Mouse (Mus musculus): ENCODE results near the gene Tmem211. TPM values are rescaled to one million over a fixed set of nuclear protein-coding genes. Genes with fewer than 3 reads are reported as not detected.

Tmem211 gene
- total RNA-seq, 2 experiments from 2014 or later, result not detected

DNA sequence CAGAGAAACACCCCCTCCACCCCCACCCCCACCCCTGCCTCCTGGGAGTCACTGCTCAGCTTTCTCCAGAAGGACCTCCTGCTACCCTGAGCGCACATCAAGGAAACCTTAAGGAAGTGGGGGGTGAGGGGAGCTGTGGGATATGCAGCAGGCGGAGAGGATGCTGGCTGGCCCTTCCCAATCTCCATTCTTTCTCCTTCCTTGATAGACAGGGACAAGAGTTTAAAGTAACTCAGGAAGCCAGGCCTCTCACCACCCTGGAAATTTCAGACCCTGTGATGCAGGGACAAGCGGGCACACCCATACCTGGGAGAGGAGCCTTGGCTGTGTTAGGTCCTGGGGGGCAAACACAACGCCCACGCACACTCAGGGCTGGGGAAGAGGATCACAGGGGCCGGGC is 16.4 kb upstream of the Tmem211 start:
- intact Hi-C loops (cut with DNase I; ENCODE audit: low total_unique reads), result no loop called here
- no peak for DNase-seq

DNA sequence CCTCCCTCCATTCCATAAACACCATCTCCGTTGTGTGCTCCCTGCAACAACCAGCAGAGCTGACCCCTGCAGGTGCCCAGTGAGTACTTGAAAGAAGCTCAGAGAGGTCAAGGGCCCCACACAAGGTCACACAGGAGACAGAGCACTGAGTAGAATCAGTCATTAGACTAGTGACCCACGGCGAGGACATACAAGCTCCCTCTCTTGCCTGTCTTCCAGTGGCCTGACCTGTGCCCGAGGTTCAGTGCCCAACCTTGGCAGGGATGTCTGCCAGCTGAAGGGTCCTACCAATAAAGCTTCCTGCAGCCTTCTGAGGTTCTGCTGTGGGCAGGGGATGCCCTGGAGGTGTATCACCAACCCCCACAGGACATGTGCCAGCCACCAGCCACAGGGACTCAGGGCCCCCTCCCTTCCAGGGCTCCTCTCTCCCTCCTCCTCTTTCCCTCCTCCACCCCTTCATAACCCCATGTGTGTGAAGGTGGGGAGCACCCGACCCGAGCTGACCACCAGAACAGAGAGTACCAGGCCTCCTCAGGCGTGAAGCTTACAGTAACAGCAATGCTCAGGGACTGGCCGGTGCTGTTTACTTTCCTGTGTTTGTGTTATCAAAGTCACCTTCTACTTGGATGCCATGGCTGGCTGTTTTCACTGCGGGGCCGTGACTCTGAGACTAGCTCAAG is 14.4 kb upstream of the Tmem211 start:
- DNase-seq, result no peak
- intact Hi-C loops (cut with DNase I; ENCODE audit: low total_unique reads), result no loop called here

- DNase-seq, result no peak
- intact Hi-C loops (cut with DNase I; ENCODE audit: low total_unique reads), result no loop called here
These were observed 12.7 kb upstream of the Tmem211 start for GRCm38 (mm10) chr5:113214041-113214440.

- intact Hi-C loops (cut with DNase I; ENCODE audit: low total_unique reads), result no loop called here
- DNase-seq, result peak; percentile 65
These were observed 12.3 kb upstream of the Tmem211 start for GRCm38 (mm10) chr5:113214455-113214854.

DNA sequence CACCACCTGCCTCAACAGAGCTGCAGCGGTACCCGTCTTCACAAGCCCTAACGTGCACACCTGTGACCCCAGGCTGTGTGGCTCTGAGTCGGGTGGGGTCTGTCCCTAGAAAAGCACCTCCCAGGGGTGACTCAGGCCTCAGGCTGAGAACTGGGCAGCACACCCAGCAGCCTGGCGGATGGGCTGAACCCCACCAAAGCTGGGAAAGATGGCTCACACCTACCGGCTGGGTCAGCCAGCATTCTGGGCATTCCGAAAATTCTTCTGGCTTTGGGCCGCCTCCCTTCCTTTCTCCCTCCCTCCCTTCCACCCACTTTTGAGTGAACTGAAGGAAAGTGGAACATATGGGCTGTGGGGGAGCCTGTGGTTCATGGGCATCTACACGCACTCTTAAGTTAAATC is 11.1 kb upstream of the Tmem211 start:
- no peak for DNase-seq
- intact Hi-C loops (cut with DNase I; ENCODE audit: low total_unique reads), result no loop called here

DNA sequence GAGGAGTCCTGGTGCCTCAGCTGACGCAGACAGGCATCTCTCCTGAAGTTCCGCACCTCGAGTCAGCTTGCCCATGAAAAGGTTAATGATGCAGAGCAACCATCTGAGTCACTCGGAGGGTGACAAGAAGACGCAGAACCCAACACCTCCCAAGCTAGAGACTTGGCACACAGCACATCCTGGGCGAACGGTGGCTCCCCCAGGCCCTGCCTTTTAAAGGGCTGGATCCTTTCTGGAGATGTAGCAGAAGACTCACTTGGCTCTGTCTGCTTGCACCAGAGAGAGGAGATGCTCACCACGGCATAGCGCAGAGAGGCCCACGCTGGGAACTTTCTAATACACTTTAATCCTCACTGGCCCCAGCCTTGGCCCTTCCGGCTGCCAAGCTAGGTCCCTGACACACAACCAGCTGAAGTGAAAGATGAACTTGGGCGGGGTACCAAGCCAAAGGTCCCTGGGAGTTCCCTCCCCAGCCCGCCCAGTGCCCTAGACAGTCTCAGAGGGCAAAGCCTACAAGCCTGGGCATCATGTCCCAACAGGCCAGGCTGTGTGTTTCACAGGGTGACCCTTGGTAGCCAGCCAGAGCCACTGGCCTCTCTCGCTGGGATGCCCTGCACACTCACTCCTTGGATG is 10.3 kb upstream of the Tmem211 start:
- intact Hi-C loops (cut with DNase I; ENCODE audit: low total_unique reads), result no loop called here
- DNase-seq, result no peak

GRCm38 (mm10) chr5:113217076-113217475 is 9.6 kb upstream of the Tmem211 start:
- DNase-seq, result no peak
- intact Hi-C loops (cut with DNase I; ENCODE audit: low total_unique reads), result no loop called here

DNA sequence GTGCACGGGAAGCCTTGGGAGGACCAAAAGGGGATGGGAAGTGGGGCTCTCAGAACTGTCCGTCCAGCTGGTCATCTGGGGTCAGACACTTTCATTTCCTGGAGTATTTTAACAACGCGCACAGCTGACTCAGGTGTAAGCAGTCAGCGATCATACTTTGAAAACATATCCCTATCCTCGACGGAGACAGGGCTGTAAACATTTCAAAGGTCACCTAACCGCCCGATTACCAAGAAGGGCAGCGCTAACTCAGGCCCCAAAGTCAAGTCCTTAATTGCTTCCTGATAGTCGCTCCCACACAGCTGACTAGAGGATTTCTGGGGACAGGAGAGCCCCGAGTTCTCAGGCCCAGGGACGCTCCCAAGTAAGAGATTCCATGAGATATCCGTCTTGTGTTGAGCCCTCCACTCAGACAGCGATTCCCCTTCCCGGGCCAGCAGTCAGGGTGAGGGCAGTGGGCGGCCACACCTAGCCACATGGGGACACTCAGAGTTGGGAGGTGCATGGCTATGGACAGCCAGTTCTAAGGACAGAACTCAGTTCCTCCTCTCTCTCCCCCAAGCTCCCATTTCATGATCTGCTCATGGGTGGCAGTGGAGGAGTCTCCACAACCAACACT is 8.0 kb upstream of the Tmem211 start:
- intact Hi-C loops (cut with DNase I; ENCODE audit: low total_unique reads), result no loop called here
- DNase-seq, result no peak

DNA sequence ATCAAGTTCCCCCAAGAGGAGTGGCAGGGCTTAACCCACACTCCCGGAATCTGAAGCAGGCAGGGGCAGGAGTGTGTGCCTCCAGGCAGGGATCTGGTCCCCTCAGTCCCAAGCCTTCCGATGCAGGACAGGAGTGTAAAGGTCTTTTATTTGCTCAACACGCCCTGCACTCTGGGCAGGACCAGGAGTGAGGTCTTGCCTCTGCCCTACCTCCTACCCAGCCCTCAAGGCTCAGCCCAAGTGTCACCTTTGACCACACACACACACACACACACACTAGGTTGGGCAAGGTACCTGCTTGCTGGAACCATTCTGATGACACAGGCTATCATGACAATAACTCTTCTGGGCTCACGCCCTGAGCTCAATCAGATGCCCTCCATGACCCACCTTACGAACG is 7.3 kb upstream of the Tmem211 start:
- no peak for DNase-seq
- intact Hi-C loops (cut with DNase I; ENCODE audit: low total_unique reads), result no loop called here

DNA sequence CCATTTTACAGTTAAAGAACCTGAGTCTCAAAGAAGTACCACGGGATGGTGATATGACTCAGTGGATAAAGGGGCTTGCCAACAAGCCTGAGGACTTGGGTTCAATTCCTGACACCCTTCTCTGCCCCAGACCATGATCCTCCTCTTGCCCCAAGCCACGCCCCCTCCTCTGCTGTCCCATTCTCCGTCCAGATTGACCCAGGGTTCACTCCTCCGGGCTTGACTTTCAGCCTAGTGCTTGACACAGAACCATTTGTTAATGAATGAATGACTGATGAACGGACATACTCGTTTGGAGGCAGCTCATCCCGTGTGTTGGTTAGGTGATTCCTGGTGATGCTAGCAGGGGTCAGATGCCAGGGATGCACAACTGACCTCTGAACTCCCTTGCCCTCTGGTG is 6.8 kb upstream of the Tmem211 start:
- DNase-seq, result no peak
- intact Hi-C loops (cut with DNase I; ENCODE audit: low total_unique reads), result no loop called here

GRCm38 (mm10) chr5:113220383-113221146 is 6.1 kb upstream of the Tmem211 start:
- intact Hi-C loops (cut with DNase I; ENCODE audit: low total_unique reads), result no loop called here
- peak; percentile 43 for DNase-seq

DNA sequence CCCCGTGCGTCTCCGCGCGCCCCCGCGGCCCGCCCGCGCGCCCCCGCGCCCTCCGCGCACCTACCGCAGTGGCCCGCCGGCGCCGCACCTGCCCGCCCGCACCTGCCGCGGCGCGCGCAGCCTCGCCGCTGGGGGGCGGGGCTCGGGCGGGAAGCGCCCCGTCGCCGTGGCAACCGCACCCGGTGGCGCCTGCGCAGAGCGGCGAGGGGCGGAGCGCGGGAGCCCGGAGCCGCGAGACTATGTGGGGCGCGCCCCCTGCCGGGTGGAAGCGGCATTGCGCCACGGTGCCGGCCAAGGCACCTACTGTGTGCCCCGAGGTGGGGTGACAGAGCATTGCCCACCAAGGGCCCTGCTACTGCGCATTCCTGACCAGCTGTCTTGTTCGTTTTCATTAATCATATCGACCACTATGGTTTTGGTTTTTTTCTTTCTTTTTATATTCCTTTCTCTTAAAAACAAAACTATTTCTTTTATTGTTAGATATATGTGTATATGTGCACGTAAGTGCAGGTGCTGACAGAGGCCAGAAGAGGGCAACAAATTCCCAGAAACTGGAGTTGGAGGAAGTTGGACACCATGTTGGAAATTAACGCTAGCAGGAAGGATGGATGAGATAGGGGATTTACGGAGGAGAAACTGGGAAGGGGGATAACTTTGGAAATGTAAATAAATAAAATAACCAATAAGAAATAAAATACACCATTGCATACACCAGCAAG is 5.4 kb upstream of the Tmem211 start, which contains the start of gene 2900026A02Rik:
Gene 2900026A02Rik (minus strand): TSS at position 90 of the 719 bp plus-strand sequence.
- intact Hi-C loops (cut with DNase I; ENCODE audit: low total_unique reads), result no loop called here
- peak; percentile 83 for DNase-seq

DNA sequence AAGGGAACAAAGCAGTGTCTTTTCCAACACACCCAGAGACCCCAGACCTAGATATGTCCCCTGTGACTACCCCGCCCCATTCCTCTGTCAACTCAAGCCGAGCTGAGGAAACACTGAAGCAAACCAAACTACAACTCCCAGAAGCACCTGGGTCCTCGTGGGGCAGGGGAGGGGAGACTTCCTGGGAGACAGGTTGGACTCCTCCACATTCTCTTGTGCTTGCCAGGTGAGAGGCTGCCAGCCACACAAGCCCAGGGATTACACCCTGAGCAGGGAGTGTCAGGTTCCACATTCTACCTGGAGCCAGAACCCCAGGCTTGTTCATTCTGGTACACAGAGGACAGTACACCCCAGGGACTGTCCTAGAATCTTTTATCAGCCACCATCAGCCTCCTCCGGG is 2.8 kb upstream of the Tmem211 start:
- intact Hi-C loops (cut with DNase I; ENCODE audit: low total_unique reads), result loop anchor here (2.0 kb wide), 1 partner anchor 45 kb away; no protein-coding TSS in a partner anchor
- DNase-seq, result no peak

DNA sequence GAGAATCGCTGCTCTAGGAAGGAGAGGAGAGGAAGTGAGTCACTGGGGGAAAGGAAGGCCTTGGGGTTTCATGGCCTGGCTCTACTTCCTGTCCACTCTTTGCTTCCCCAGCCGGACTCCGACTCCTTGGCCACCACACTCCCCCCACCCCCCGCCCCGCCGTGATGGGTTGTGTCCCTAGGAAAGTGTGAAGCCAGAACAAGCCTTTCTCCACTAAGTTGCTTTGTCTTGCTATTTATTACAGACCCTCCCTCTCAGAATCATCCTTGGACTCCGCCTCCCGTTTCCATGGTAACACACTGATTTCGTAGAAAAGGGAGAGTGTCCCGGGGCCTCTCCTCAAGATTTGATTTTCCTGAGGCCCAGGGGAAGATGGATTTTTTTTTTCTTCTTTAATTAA is 1.4 kb upstream of the Tmem211 start:
- intact Hi-C loops (cut with DNase I; ENCODE audit: low total_unique reads), result loop anchor here (2.0 kb wide), 1 partner anchor 46 kb away; no protein-coding TSS in a partner anchor
- DNase-seq, result no peak

DNA sequence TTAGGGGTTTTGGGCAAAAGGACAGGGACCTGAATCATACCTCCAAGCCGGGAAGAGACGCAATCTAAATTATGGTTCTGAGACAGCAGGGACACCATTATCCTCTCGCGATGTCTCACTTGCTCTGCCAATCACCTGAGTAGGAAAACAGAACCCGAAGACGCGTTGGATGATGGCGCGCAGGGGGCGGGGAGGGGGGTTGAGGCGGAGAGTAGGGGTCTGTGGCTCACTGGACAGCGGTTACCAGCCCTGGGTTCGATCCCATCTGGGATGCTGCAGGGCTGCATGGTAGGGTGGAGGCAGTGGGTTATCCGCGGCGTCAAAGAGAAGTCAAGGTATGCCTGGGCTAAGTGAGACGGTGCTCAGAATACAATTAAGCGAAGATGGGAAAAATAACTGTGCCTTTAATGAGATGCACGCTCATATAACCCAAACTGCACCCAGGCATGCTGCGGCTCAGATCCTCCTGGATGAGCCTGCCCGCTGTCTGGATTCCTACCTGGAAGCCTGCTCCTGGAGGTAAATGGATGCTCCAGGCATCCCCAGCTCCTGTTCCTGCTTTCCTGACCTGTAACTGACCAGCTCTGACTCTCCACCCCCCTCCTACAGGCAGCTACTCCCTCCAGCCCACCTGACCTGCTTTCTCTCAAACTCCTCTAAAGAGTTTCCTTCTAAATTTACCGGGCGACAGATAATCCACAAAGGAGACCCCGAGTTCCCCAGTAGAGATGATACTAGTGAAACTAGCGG is 848 bp upstream of the Tmem211 start:
- no peak for DNase-seq
- intact Hi-C loops (cut with DNase I; ENCODE audit: low total_unique reads), result loop anchor here (2.0 kb wide), 2 partner anchors 47 to 125 kb away; no protein-coding TSS in a partner anchor

- no peak for DNase-seq
- intact Hi-C loops (cut with DNase I; ENCODE audit: low total_unique reads), result no loop called here
These were observed 3.5 kb downstream of the Tmem211 start for GRCm38 (mm10) chr5:113230196-113230595.

DNA sequence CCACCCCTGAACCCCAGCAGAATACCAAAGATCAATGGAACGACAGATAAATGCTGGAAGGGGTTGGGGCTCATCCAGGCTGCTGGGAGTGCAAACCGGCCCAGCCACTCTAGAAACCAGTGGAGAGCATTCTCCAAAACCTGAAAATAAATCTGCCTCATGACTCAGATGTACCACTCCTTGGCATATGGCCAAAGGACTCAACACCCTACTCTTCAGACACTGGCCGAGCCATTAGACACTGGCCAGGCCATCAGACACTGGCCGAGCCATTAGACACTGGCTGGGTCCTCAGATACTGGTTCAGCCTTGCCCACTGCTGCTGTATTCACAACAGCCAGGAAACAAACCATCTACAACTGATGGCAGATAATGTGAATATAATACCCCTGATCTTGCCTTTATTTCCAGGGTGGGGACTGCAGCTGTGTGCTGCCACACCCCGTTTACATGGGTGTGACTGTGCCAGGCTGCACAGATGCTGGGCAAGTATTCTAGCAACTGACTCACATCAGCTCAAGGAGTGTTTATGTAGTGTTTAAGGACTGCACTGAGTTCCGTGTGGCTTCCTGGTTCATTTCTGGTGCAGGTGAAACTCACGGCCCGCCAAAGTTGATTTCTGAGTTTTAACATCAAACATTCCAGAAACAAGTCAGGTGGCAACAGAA is 22.7 kb downstream of the Tmem211 start:
- DNase-seq, result no peak
- intact Hi-C loops (cut with DNase I; ENCODE audit: low total_unique reads), result no loop called here

GRCm38 (mm10) chr5:113250806-113251205 is 24.1 kb downstream of the Tmem211 start:
- no peak for DNase-seq

More at GRCm38 (mm10) chr5:113250806-113251205, 24.1 kb downstream of the Tmem211 start:
- intact Hi-C loops (cut with DNase I; ENCODE audit: low total_unique reads), result no loop called here

All from gastrocnemius, postnatal 14 days (tissue).